Mouse (Mus musculus) midbrain, embryonic 14.5 days (tissue): ENCODE measurements at regions not wholly inside any gene's neighbourhood (a gene's known extent, or its start where the extent isn't known, plus 50 kb on each side); places are given as distances from the start of the nearest gene placed in this dataset.

Experiments
- ATAC-seq: fragments of 200-750 bp; cut with Nextera tagmentation; 2 replicates; pipeline ENCODE4 v1.8.0; 2017; ENCODE audit warnings: moderate number of reproducible peaks, moderate library complexity; ENCODE audit not compliant: low FRiP score, low TSS enrichment
- DNase-seq: peaks from one replicate; pipeline ENCODE4 v3.0.0-alpha.2; 2015
- H3K27ac ChIP-seq: fragments of 300-500 bp; sonication (generic); replicated peaks from 2 replicates; pipeline ENCODE4 v1.5.1; 2014; ENCODE audit warnings: mild to moderate bottlenecking, low read depth, low read length, moderate library complexity
- H3K27me3 ChIP-seq: fragments of 300-500 bp; sonication (generic); 2 replicates; pipeline ENCODE4 v1.6.1; 2014; ENCODE audit warnings: low read length, control low read depth, mixed read lengths; ENCODE audit not compliant: control insufficient read depth, insufficient read depth
- H3K36me3 ChIP-seq: fragments of 300-500 bp; sonication (generic); 2 replicates; pipeline ENCODE4 v1.6.1; 2014; ENCODE audit warnings: low read length, control low read depth; ENCODE audit not compliant: control insufficient read depth, insufficient read depth
- H3K4me1 ChIP-seq: fragments of 300-500 bp; sonication (generic); 2 replicates; pipeline ENCODE4 v1.6.1; 2014; ENCODE audit warnings: mild to moderate bottlenecking, antibody characterized with exemption, low read length, control low read depth; ENCODE audit not compliant: control insufficient read depth, insufficient read depth
- H3K4me2 ChIP-seq: fragments of 300-500 bp; sonication (generic); 2 replicates; pipeline ENCODE4 v1.6.1; 2014; ENCODE audit warnings: mild to moderate bottlenecking, low read length, moderate library complexity
- H3K4me3 ChIP-seq: fragments of 300-500 bp; sonication (generic); replicated peaks from 2 replicates; pipeline ENCODE4 v1.5.1; 2014; ENCODE audit warnings: low read depth, low read length
- H3K9ac ChIP-seq: fragments of 300-500 bp; sonication (generic); replicated peaks from 2 replicates; pipeline ENCODE4 v1.6.1; 2014; ENCODE audit warnings: mild to moderate bottlenecking, low read length, moderate library complexity
- H3K9me3 ChIP-seq: fragments of 300-500 bp; sonication (generic); 2 replicates; pipeline ENCODE4 v1.6.1; 2016; ENCODE audit warnings: low read length, control low read depth, mixed read lengths; ENCODE audit not compliant: control insufficient read depth
- WGBS: fragments of 180-500 bp; shearing (Covaris S2); extraction: QIAGEN DNeasy Blood & Tissue Kit; methylation state at CpG from one replicate; pipeline ENCODE4 v1.1.7; 2014; 5-methylcytosine and 5-hydroxymethylcytosine counted together

DNA sequence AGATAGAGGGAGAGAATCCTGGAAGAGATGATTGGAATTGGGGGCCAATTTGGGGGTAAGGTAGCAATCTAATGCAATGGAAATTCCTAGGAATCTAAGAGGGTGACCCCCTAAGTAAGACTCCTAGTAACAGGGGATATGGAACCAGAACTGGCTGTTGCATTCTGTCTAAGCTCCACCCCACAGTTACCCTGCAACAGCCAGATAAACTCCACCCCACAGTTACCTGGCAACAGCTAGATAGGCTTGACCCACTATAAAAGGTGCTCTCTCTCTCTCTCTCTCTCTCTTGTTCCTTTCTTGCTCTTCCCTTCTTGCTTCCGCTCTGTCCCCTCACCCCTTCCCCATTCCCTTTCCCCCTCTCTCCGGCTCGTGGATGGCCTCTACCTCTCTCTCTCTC lies 262.5 kb upstream of the Cnr1 start:
- ATAC-seq (no peak), DNase-seq (no peak)
- no peaks in the 10 kb centered on the region for H3K9me3 ChIP-seq
- H3K27ac ChIP-seq, result no peak overlapping the region
- H3K4me2 ChIP-seq, result no peak overlapping the region
- no peak overlapping the region for H3K4me3 ChIP-seq
- 85% methylated on average over 3 of the region's 3 CpGs for WGBS
- no peak overlapping the region for H3K9ac ChIP-seq
- peaks cover 7% of the 10 kb centered on the region for H3K4me1 ChIP-seq
- no peaks in the 10 kb centered on the region for H3K27me3 ChIP-seq
- no peaks in the 10 kb centered on the region for H3K36me3 ChIP-seq

DNA sequence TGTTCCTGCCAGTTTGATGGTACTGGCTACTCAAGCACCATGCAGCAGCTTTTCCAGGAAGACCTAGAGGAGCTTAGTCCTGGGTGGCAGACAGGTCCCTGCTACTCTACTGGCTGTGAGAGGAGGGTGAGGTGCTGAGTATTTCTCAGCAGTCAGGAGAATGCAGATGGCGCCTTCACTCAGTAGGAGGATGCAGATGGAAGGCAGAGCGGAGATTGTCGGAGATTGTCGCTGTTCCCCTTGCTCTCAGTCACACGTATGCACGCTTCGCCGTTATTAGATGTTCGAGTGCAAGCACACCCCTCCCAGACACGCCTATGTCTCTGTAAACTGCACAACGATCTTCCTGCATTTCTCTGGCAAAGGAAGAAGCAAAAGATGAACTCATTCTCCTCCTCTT lies 261.4 kb upstream of the Cnr1 start:
- Histone ChIP-seq H3K9me3 (no peaks in the 10 kb centered on the region), H3K27me3 (no peaks in the 10 kb centered on the region), H3K27ac (no peak overlapping the region), H3K4me1 (peaks cover 7% of the 10 kb centered on the region), H3K4me2 (no peak overlapping the region), H3K9ac (no peak overlapping the region), H3K4me3 (no peak overlapping the region), H3K36me3 (no peaks in the 10 kb centered on the region)
- ATAC-seq, result no peak
- 77% methylated on average over 11 of the region's 11 CpGs for WGBS
- DNase-seq, result no peak

DNA sequence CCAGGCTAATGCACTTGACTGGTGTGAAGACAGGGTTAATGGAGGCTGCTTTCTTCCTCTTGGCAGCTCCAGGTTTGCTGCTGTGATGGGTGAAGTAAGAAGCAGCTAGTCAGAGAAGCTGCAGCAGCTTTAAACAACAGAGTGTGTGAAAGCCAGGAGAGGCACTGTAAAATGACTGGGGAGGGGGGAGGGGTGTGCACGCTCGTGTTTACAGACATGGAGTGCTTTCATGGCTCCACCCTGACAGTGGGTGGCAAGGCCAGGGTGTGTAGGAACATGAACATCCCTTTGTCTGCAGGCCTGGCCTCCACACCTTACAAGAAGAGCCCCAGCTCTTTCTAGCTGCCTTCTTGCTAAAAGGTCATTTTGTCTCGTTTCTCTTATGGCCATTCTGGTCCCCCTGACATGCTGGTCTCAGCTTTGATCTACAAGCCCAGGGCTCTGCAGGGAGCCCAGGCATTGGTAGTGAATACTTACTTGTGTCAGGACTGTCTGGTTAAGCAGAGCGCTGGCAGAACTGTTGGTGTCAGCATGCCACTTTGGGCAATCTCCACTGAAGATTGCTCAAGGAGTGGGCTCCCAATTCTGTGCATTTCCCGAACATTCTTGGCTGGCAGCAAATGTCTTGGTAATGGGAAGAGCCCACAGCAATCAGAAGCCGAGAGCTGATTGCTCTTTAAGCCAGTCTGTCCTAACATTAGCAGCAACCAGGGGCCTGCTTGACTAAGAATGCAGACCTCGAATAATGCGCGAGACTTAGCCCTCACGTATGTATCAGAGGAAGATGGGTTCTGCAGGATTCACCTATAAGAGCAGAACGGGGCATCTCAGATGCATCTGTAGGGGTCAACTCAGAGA lies 260.5 kb upstream of the Cnr1 start:
- H3K9ac ChIP-seq, result no peak overlapping the region
- no peak overlapping the region for H3K4me3 ChIP-seq
- no peak for ATAC-seq
- no peak overlapping the region for H3K4me2 ChIP-seq
- H3K27me3 ChIP-seq, result no peaks in the 10 kb centered on the region
- no peaks in the 10 kb centered on the region for H3K9me3 ChIP-seq
- no peak for DNase-seq
- H3K4me1 ChIP-seq, result peaks cover 7% of the 10 kb centered on the region
- 0 out of 2 replicates have a peak overlapping the region, but pooled peaks have one; percentile 6 for H3K27ac ChIP-seq
- H3K36me3 ChIP-seq, result no peaks in the 10 kb centered on the region
- 50% methylated on average over 11 of the region's 11 CpGs for WGBS

DNA sequence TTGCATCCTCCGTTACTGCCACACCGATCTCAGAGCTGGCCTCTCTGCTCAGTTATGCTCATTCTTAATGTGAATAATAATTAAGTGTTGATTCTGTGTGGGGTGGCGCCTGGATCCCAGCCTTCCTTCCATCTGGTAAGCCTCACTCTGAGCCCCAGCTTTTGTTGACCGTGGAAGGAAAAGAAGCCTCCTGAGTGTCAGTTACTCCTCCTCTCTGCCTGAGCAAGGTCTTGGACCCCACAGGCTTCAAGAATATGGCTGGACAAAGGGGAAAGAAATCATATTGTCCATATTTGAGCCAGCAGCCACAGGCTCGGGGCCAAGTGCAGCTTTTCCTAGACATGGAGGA lies 259.9 kb upstream of the Cnr1 start:
- no peaks in the 10 kb centered on the region for H3K9me3 ChIP-seq
- H3K9ac ChIP-seq, result no peak overlapping the region
- no peak for DNase-seq
- H3K27me3 ChIP-seq, result no peaks in the 10 kb centered on the region
- peaks cover 7% of the 10 kb centered on the region for H3K4me1 ChIP-seq
- H3K4me2 ChIP-seq, result no peak overlapping the region
- H3K4me3 ChIP-seq, result no peak overlapping the region
- 57% methylated on average over 5 of the region's 5 CpGs for WGBS
- H3K27ac ChIP-seq, result no peak overlapping the region
- no peak for ATAC-seq
- no peaks in the 10 kb centered on the region for H3K36me3 ChIP-seq

DNA sequence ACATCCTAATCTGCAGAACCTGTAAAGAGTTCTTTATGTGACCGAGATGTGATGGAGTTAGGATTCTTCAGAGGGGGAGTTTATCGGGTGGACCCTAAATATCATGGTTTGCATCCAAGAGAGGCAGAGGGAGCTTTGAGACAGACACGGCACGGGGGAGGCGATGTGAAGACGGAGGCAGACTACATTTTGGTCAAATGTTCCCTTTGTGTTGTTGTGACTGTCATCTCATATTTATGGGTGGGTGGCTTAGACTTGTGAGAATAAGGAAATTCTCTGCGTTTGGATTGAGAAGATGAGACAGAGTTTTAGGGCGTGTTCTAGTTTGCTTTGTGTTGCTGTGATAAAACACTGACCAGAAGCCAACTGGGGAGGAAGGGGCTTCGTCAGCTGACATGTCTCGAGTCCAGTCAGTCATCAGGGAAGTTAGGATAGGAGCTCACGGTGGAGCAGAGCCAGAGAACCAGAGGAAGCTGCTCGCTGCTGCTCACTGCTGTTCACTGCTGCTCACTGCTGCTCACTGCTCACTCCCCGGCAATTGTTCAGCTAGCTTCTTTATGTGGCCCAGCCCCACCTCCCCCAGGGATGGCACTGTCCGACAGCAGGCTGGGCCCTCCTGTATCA lies 259.0 kb upstream of the Cnr1 start:
- no peaks in the 10 kb centered on the region for H3K36me3 ChIP-seq
- H3K9ac ChIP-seq, result no peak overlapping the region
- H3K27ac ChIP-seq, result no peak overlapping the region
- no peaks in the 10 kb centered on the region for H3K27me3 ChIP-seq
- no peak overlapping the region for H3K4me2 ChIP-seq
- DNase-seq, result no peak
- no peak for ATAC-seq
- no peaks in the 10 kb centered on the region for H3K9me3 ChIP-seq
- no peak overlapping the region for H3K4me3 ChIP-seq
- WGBS, result 70% methylated on average over 14 of the region's 14 CpGs
- peaks cover 7% of the 10 kb centered on the region for H3K4me1 ChIP-seq

DNA sequence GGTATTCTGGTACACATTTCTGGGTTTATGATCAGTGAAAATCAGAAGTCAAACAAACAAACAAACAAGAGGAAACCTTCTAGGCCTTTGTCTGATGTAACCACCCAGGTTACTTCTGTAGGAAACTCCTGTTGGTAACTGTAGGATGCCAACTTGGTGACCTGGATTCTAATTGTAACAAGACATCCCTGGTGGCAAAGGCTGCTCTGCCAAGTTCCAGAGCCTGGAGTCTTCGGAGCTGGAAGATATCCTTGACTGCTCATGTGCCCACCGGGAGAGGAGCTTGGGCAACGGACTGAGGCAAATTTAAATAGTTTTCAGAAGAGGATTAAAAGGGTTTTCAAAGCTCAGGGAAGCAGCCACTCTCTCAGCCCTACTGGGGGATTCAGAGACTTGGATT lies 256.0 kb upstream of the Cnr1 start:
- Histone ChIP-seq H3K36me3 (no peaks in the 10 kb centered on the region), H3K4me2 (no peak overlapping the region), H3K9ac (no peak overlapping the region), H3K27ac (no peak overlapping the region), H3K4me1 (peaks cover 6% of the 10 kb centered on the region), H3K9me3 (no peaks in the 10 kb centered on the region), H3K4me3 (no peak overlapping the region), H3K27me3 (no peaks in the 10 kb centered on the region)
- DNase-seq, result no peak
- ATAC-seq, result no peak
- 6% methylated on average over 3 of the region's 3 CpGs for WGBS

DNA sequence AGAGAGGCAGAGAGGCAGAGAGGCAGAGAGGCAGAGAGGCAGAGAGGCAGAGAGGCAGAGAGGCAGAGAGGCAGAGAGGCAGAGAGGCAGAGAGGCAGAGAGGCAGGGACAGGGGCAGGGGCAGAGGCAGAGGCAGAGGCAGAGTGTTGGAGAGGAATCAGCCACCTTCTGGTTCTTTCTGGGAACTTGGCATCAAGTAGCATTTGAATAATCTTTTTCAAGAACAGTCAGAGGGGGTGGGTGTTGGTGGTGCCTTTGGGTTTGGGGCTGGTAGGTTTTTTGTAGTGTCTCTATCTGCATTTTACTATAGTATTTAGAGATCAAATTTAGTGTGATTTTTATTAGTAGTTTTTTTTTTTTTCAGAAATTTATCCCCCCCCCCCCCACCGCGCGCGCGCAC lies 249.3 kb upstream of the Cnr1 start:
- no peaks in the 10 kb centered on the region for H3K9me3 ChIP-seq
- no peak overlapping the region for H3K4me2 ChIP-seq
- H3K27ac ChIP-seq, result no peak overlapping the region
- H3K4me3 ChIP-seq, result no peak overlapping the region
- no peaks in the 10 kb centered on the region for H3K4me1 ChIP-seq
- no peaks in the 10 kb centered on the region for H3K36me3 ChIP-seq
- no peak overlapping the region for H3K9ac ChIP-seq
- ATAC-seq, result no peak
- no peak for DNase-seq
- 100% methylated on average over 5 of the region's 5 CpGs for WGBS
- H3K27me3 ChIP-seq, result no peaks in the 10 kb centered on the region

DNA sequence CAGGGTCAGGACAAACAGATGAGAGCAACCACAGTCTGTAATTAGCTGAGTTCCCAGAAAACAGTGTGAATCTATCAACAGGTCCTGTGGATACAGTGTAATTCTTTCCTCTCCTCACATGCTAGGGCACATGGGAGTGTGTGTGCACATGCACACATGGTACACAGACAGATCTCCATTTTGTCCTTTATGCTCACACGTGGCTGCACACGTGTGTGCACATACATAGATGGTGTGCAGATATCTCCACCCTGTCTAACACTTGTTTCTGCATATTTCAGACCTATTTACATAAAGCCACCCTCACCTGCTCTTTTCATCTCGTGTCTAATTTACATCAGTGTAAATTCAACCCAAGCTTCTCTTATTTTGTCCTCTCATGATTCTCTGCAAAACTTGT lies 245.0 kb upstream of the Cnr1 start:
- H3K27me3 ChIP-seq, result no peaks in the 10 kb centered on the region
- WGBS, result 88% methylated on average over 3 of the region's 3 CpGs
- no peaks in the 10 kb centered on the region for H3K9me3 ChIP-seq
- no peak overlapping the region for H3K4me3 ChIP-seq
- no peak overlapping the region for H3K4me2 ChIP-seq
- no peaks in the 10 kb centered on the region for H3K4me1 ChIP-seq
- H3K36me3 ChIP-seq, result no peaks in the 10 kb centered on the region
- H3K27ac ChIP-seq, result no peak overlapping the region
- no peak for DNase-seq
- H3K9ac ChIP-seq, result no peak overlapping the region
- no peak for ATAC-seq

DNA sequence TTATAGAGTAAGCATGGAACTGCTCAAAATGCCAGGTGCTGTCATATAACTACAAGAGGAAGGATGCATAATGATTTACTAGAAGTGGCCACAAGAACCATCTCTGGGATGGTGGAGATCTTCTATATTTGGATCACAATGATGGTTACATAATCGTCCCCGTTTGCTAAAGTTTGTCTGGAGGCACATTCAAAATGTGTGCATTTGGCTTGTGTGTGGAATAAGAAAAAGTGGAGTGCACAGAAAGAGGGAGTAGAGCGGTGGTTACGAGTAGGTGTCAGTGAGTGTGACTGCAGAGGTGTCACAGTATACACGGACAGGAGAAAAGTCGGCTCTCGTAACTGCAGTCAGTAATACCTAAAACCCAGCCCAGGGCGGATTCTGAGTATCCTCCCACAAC lies 238.3 kb upstream of the Cnr1 start:
- WGBS, result 87% methylated on average over 8 of the region's 8 CpGs

More for the DNA sequence above, 238.3 kb upstream of the Cnr1 start:
- Histone ChIP-seq H3K4me1 (0 out of 2 replicates have a peak, but pooled peaks cover 5% of the 10 kb centered on the region), H3K4me2 (no peak overlapping the region), H3K27ac (peak overlapping the region; percentile 13; the same call in 1 of the 2 replicates), H3K4me3 (no peak overlapping the region), H3K27me3 (no peaks in the 10 kb centered on the region), H3K9me3 (no peaks in the 10 kb centered on the region), H3K9ac (no peak overlapping the region), H3K36me3 (no peaks in the 10 kb centered on the region)
- no peak for ATAC-seq
- DNase-seq, result no peak
